Mouse (Mus musculus) C2C12 (cell line): ENCODE results near the gene Crtc2. TPM values are rescaled to one million over a fixed set of nuclear protein-coding genes. Genes with fewer than 3 reads are reported as not detected.
A peak's percentile ranks its signal among the peaks of the same experiment; 100 is the strongest.

Source experiments
- H3K27me3 ChIP-seq: one replicate; pipeline ENCODE4 v1.6.1; 2011; ENCODE audit not compliant: control insufficient read depth, insufficient read depth, insufficient read length
- H3K36me3 ChIP-seq: one replicate; pipeline ENCODE4 v1.6.1; 2011; ENCODE audit not compliant: control insufficient read depth, insufficient read depth
- H3K4me3 ChIP-seq: one replicate; pipeline ENCODE4 v1.5.1; 2011; ENCODE audit warnings: mild to moderate bottlenecking, control low read depth; ENCODE audit not compliant: poor library complexity, insufficient read depth, severe bottlenecking
- H3K79me2 ChIP-seq: one replicate; pipeline ENCODE4 v1.6.1; 2011; ENCODE audit not compliant: control insufficient read depth, insufficient read depth
- H3K79me3 ChIP-seq: one replicate; pipeline ENCODE4 v1.6.1; 2011; ENCODE audit warnings: low read depth, control low read depth
- H3ac ChIP-seq: one replicate; pipeline ENCODE3; 2011; ENCODE audit warnings: low read depth; ENCODE audit not compliant: control insufficient read depth, insufficient read length
- CEBPB ChIP-seq: IDR thresholded peaks from one replicate; pipeline ENCODE4 v1.6.1; 2011; ENCODE audit warnings: low read depth, mild to moderate bottlenecking, control low read depth, moderate library complexity
- CTCF ChIP-seq: IDR thresholded peaks from one replicate; pipeline ENCODE4 v1.5.1; 2011; ENCODE audit not compliant: control insufficient read depth, insufficient read depth, insufficient read length
- FOSL1 ChIP-seq: IDR thresholded peaks from one replicate; pipeline ENCODE4 v1.8.0; 2011; ENCODE audit warnings: mild to moderate bottlenecking, low read length; ENCODE audit not compliant: poor library complexity, insufficient read depth, severe bottlenecking
- MAX ChIP-seq: IDR thresholded peaks from one replicate; pipeline ENCODE4 v1.6.1; 2011; ENCODE audit warnings: mild to moderate bottlenecking, control low read depth
- MYOD1 ChIP-seq: IDR thresholded peaks from one replicate; pipeline ENCODE4 v1.6.1; 2011; ENCODE audit warnings: low read depth; ENCODE audit not compliant: control insufficient read depth, insufficient read length
- MYOG ChIP-seq: IDR thresholded peaks from one replicate; pipeline ENCODE4 v1.6.1; 2011; ENCODE audit not compliant: control insufficient read depth, insufficient read length; ENCODE audit errors: extremely low read depth
- USF1 ChIP-seq: IDR thresholded peaks from one replicate; pipeline ENCODE4 v1.6.1; 2011; ENCODE audit warnings: low read depth, mild to moderate bottlenecking, control low read depth, moderate library complexity
- polyA plus RNA-seq: library from polyadenylated mRNA; unstranded; fragments of >200 nt; fragmentation: generic; extraction: Trizol; gene quantifications from one replicate; pipeline ENCODE4 v1.2.1, GENCODE M21; 2012; ENCODE audit warnings: missing spikeins

The Crtc2 gene
- polyA plus RNA-seq, 1 experiment = 25.7 TPM

GRCm38 (mm10) chr3:90212723-90213122 is 41.2 kb upstream of the Crtc2 start:
- no peak for TF ChIP-seq MAX
- TF ChIP-seq CEBPB = no peak
- no peak for TF ChIP-seq CTCF
- no peak for TF ChIP-seq MYOG
- TF ChIP-seq FOSL1 = no peak
- peaks cover 35% of the 10 kb centered on the region for H3K79me2 ChIP-seq
- H3K79me3 ChIP-seq = peaks cover 39% of the 10 kb centered on the region
- H3K27me3 ChIP-seq = no peaks in the 10 kb centered on the region
- H3K4me3 ChIP-seq = peak overlapping the region; percentile 84
- peak overlapping the region; percentile 71 for H3ac ChIP-seq
- H3K36me3 ChIP-seq = peaks cover 51% of the 10 kb centered on the region

GRCm38 (mm10) chr3:90213377-90213866 is 40.5 kb upstream of the Crtc2 start, which contains the start of the genes Rps27 and Rab13:
Gene Rps27 (minus strand): TSS chr3:90213651.
Gene Rab13 (plus strand): TSS chr3:90213695.
- Histone ChIP-seq H3ac (peak within 1 kb of the TSS; percentile 99), H3K27me3 (no peaks in the 10 kb centered on the region), H3K36me3 (peaks cover 44% of the 10 kb centered on the region), H3K79me3 (peaks cover 39% of the 10 kb centered on the region), H3K79me2 (peaks cover 35% of the 10 kb centered on the region), H3K4me3 (peak within 1 kb of the TSS; percentile 84)
- TF ChIP-seq CTCF (no peak), FOSL1 (no peak), USF1 (no peak), CEBPB (no peak), MAX (no peak), MYOD1 (no peak), MYOG (no peak)

- peaks cover 37% of the 10 kb centered on the region for H3K36me3 ChIP-seq
- peaks cover 38% of the 10 kb centered on the region for H3K79me3 ChIP-seq
- H3K79me2 ChIP-seq = peaks cover 35% of the 10 kb centered on the region
- TF ChIP-seq CTCF (no peak), CEBPB (no peak), MYOG (no peak), FOSL1 (no peak), USF1 (no peak), MAX (no peak)
- H3K4me3 ChIP-seq = peak overlapping the region; percentile 84
- H3K27me3 ChIP-seq = no peaks in the 10 kb centered on the region
- peak overlapping the region; percentile 57 for H3ac ChIP-seq
Measured at GRCm38 (mm10) chr3:90213956-90214684, 39.8 kb upstream of the Crtc2 start.

GRCm38 (mm10) chr3:90215825-90216380 is 38.1 kb upstream of the Crtc2 start:
- Histone ChIP-seq H3K27me3 (no peaks in the 10 kb centered on the region), H3ac (no peak overlapping the region), H3K79me2 (peaks cover 27% of the 10 kb centered on the region), H3K4me3 (no peak overlapping the region), H3K79me3 (peaks cover 25% of the 10 kb centered on the region), H3K36me3 (peaks cover 20% of the 10 kb centered on the region)
- no peak for TF ChIP-seq CEBPB
- no peak for TF ChIP-seq MAX
- TF ChIP-seq CTCF = no peak
- no peak for TF ChIP-seq MYOG
- TF ChIP-seq FOSL1 = no peak
- no peak for TF ChIP-seq USF1
- no peak for TF ChIP-seq MYOD1

- no peaks in the 10 kb centered on the region for H3K27me3 ChIP-seq
- H3K4me3 ChIP-seq = no peak overlapping the region
- H3K79me2 ChIP-seq = no peaks in the 10 kb centered on the region
- peaks cover 1% of the 10 kb centered on the region for H3K36me3 ChIP-seq
- H3K79me3 ChIP-seq = no peaks in the 10 kb centered on the region
- no peak for TF ChIP-seq FOSL1
- no peak for TF ChIP-seq MYOD1
- no peak for TF ChIP-seq CEBPB
- TF ChIP-seq CTCF = no peak
- no peak for TF ChIP-seq MYOG
- TF ChIP-seq MAX = no peak
- TF ChIP-seq USF1 = no peak
- peak overlapping the region; percentile 5 for H3ac ChIP-seq
Measured at GRCm38 (mm10) chr3:90220088-90220487, 33.9 kb upstream of the Crtc2 start.
